Mouse (Mus musculus): ENCODE measurements at regions not wholly inside any gene's neighbourhood (a gene's known extent, or its start where the extent isn't known, plus 50 kb on each side); places are given as distances from the start of the nearest gene placed in this dataset.
"Not testable (repeated sequence)": the region's sequence is repeated elsewhere in the genome, so short reads cannot be mapped to it uniquely, and the experiment has no call there.

DNA sequence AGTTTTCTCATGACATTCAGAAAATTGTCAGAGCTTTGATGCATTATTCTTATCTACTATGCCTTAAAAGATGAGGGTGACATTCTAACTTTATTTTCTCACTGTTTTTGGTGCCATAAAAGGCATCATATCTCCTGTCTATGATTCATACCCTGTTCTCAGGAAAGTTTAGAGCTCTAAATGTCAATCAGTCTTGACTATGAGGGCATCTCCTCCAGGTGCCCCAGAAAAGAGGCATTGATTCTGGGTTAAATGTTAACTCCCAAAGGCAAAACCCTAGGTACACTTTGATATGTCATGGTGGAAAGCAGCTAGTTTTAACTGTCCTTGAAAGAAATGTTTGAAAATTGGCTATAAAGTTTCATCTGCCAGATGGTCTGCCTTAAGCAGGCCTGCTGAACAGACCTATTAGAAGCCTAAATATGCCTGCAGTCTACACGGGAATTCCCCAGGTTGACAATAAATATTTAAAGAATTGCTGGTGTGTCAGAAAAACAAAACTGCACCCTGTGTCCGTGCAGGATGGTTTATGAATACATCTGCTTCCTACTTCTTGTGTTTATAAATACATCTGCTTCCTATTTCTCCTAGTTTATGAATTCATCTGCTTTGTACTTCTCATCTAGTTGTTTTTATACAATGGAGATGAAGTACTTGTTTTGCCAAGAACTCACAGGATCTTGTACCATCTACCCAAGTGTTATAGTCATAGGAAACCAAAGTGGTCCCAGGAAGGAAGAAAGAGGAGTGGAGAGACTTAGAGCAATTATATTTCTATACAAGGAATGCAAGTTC, 172.3 kb downstream of the Snca start:
- H3K4me2 ChIP-seq (ENCODE audit: low read depth, low read length), result no peak overlapping the region
- no peaks in the 10 kb centered on the region for H3K36me3 ChIP-seq (ENCODE audit: control insufficient read depth, insufficient read depth, low read length)
- H3K4me1 ChIP-seq (ENCODE audit: control insufficient read depth, insufficient read depth, low read length), result no peaks in the 10 kb centered on the region
- ATAC-seq (ENCODE audit: low read depth), result no peak
- H3K9ac ChIP-seq (replicated peaks; ENCODE audit: low read depth, low read length), result no peak overlapping the region
- no peaks in the 10 kb centered on the region for H3K9me3 ChIP-seq (ENCODE audit: control insufficient read depth, low read length)
- H3K27ac ChIP-seq (ENCODE audit: low read depth, low read length), result no peak overlapping the region
- no peak overlapping the region for H3K4me3 ChIP-seq (ENCODE audit: low read depth, low read length)
- WGBS, result 59% methylated on average over 2 of the region's 2 CpGs
- H3K27me3 ChIP-seq (ENCODE audit: control insufficient read depth, insufficient read depth, low read length), result no peaks in the 10 kb centered on the region

DNA sequence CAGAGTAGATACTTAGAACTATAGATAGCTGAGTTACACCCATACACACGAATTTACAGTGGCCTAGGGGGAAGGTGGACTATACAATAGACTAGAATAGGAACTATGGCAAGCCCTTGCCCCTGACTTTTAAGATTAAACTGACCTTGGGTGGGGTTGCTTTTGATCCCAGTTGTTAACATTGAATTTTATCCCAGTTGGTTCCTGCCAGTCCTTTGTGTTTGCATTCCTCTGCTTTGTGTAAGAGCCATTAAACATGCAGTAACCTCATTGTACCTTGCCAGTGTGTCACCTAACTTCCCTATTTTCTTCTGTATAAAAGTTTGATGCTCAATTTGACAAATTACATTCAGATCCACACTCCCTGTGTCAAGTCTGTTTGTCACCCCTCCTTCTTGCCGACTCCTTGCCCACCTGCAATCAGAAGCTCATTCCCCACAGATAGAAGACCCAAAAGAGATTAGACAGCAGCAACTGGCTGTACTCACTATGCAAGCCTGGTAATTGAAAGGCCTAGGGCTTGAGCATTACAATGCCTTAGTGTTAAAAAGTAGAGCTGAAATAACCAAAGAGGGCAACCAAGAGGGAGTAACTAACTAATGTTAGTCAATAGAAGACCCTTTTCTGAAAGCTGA, 182.6 kb downstream of the Snca start:
- not testable (repeated sequence) for H3K27ac ChIP-seq (ENCODE audit: low read depth, low read length); H3K9me3 ChIP-seq (ENCODE audit: control insufficient read depth, low read length); ATAC-seq (ENCODE audit: low read depth); H3K27me3 ChIP-seq (ENCODE audit: control insufficient read depth, insufficient read depth, low read length); H3K36me3 ChIP-seq (ENCODE audit: control insufficient read depth, insufficient read depth, low read length); H3K4me2 ChIP-seq (ENCODE audit: low read depth, low read length); H3K4me1 ChIP-seq (ENCODE audit: control insufficient read depth, insufficient read depth, low read length); H3K9ac ChIP-seq (replicated peaks; ENCODE audit: low read depth, low read length); H3K4me3 ChIP-seq (ENCODE audit: low read depth, low read length)
- WGBS, result 48% methylated on average over 2 of the region's 2 CpGs

- WGBS, result 57% methylated on average over 2 of the region's 2 CpGs
Observed at GRCm38 (mm10) chr6:60642251-60642650, 187.4 kb downstream of the Snca start.

GRCm38 (mm10) chr6:60616313-60616712, 213.3 kb downstream of the Snca start:
- Histone ChIP-seq H3K9ac (replicated peaks; ENCODE audit: low read depth, low read length) (no peak overlapping the region), H3K36me3 (ENCODE audit: control insufficient read depth, insufficient read depth, low read length) (no peaks in the 10 kb centered on the region), H3K4me1 (ENCODE audit: control insufficient read depth, insufficient read depth, low read length) (no peaks in the 10 kb centered on the region), H3K4me3 (ENCODE audit: low read depth, low read length) (no peak overlapping the region), H3K27me3 (ENCODE audit: control insufficient read depth, insufficient read depth, low read length) (no peaks in the 10 kb centered on the region), H3K27ac (ENCODE audit: low read depth, low read length) (no peak overlapping the region), H3K9me3 (ENCODE audit: control insufficient read depth, low read length) (no peaks in the 10 kb centered on the region), H3K4me2 (ENCODE audit: low read depth, low read length) (no peak overlapping the region)
- ATAC-seq (ENCODE audit: low read depth), result no peak

More at GRCm38 (mm10) chr6:60642251-60642650, 187.4 kb downstream of the Snca start:
- no peaks in the 10 kb centered on the region for H3K4me1 ChIP-seq (ENCODE audit: control insufficient read depth, insufficient read depth, low read length)
- H3K36me3 ChIP-seq (ENCODE audit: control insufficient read depth, insufficient read depth, low read length), result no peaks in the 10 kb centered on the region
- no peaks in the 10 kb centered on the region for H3K27me3 ChIP-seq (ENCODE audit: control insufficient read depth, insufficient read depth, low read length)
- H3K4me2 ChIP-seq (ENCODE audit: low read depth, low read length), result no peak overlapping the region
- H3K27ac ChIP-seq (ENCODE audit: low read depth, low read length), result no peak overlapping the region
- no peaks in the 10 kb centered on the region for H3K9me3 ChIP-seq (ENCODE audit: control insufficient read depth, low read length)
- H3K4me3 ChIP-seq (ENCODE audit: low read depth, low read length), result no peak overlapping the region
- no peak for ATAC-seq (ENCODE audit: low read depth)
- no peak overlapping the region for H3K9ac ChIP-seq (replicated peaks; ENCODE audit: low read depth, low read length)

DNA sequence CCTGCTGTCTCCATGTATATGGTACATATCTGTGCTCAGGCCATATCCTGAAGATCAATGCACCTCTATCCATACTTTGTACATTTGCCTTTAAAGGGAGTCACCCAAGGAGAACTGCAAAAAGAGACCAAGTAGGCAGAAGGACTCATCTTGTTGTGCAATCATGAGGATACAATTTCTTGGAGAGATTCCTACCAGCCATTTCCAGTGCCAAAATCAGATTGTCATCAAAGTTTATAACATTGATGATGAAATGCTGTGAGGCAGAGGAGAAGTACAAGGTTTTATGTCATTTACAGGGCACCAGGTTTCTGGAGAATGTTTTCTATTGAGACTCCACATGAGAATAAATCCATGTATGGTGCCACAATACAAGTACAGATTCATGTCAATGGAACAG, 229.5 kb downstream of the Snca start:
- Histone ChIP-seq H3K27ac (ENCODE audit: low read depth, low read length) (no peak overlapping the region), H3K4me3 (ENCODE audit: low read depth, low read length) (no peak overlapping the region), H3K4me1 (ENCODE audit: control insufficient read depth, insufficient read depth, low read length) (no peaks in the 10 kb centered on the region), H3K9me3 (ENCODE audit: control insufficient read depth, low read length) (no peaks in the 10 kb centered on the region), H3K27me3 (ENCODE audit: control insufficient read depth, insufficient read depth, low read length) (no peaks in the 10 kb centered on the region), H3K36me3 (ENCODE audit: control insufficient read depth, insufficient read depth, low read length) (no peaks in the 10 kb centered on the region), H3K4me2 (ENCODE audit: low read depth, low read length) (no peak overlapping the region), H3K9ac (replicated peaks; ENCODE audit: low read depth, low read length) (no peak overlapping the region)
- no peak for ATAC-seq (ENCODE audit: low read depth)

DNA sequence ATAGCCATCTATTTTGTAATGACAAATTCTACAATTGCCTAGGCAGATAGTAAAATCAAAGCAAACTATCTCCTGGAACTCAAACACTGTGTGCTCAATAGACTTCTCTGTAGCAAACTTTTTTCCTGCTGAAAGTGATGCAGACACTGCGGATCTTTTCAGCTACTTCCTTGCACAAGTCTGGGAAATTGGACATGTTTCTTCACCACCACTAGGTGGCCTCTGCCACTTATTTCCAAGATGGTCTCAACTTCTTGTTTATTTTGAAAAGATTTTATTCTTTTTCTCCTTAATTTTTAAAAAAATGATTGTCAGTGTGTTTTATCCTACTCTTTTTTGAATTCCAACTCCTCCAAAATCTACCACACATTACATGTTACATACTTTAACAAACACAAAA, 265.4 kb downstream of the Snca start:
- no peak for ATAC-seq (ENCODE audit: low read depth)
- no peaks in the 10 kb centered on the region for H3K4me1 ChIP-seq (ENCODE audit: control insufficient read depth, insufficient read depth, low read length)
- no peaks in the 10 kb centered on the region for H3K27me3 ChIP-seq (ENCODE audit: control insufficient read depth, insufficient read depth, low read length)
- WGBS, result 73% methylated on average over 1 of the region's 1 CpGs
- no peaks in the 10 kb centered on the region for H3K9me3 ChIP-seq (ENCODE audit: control insufficient read depth, low read length)
- no peaks in the 10 kb centered on the region for H3K36me3 ChIP-seq (ENCODE audit: control insufficient read depth, insufficient read depth, low read length)
- H3K9ac ChIP-seq (replicated peaks; ENCODE audit: low read depth, low read length), result no peak overlapping the region
- no peak overlapping the region for H3K4me2 ChIP-seq (ENCODE audit: low read depth, low read length)
- no peak overlapping the region for H3K4me3 ChIP-seq (ENCODE audit: low read depth, low read length)
- no peak overlapping the region for H3K27ac ChIP-seq (ENCODE audit: low read depth, low read length)

- WGBS, result 49% methylated on average over 9 of the region's 9 CpGs
- Histone ChIP-seq H3K36me3 (ENCODE audit: control insufficient read depth, insufficient read depth, low read length) (no peaks in the 10 kb centered on the region), H3K4me1 (ENCODE audit: control insufficient read depth, insufficient read depth, low read length) (no peaks in the 10 kb centered on the region), H3K27ac (ENCODE audit: low read depth, low read length) (no peak overlapping the region), H3K4me3 (ENCODE audit: low read depth, low read length) (no peak overlapping the region), H3K9ac (replicated peaks; ENCODE audit: low read depth, low read length) (no peak overlapping the region), H3K27me3 (ENCODE audit: control insufficient read depth, insufficient read depth, low read length) (no peaks in the 10 kb centered on the region), H3K9me3 (ENCODE audit: control insufficient read depth, low read length) (no peaks in the 10 kb centered on the region), H3K4me2 (ENCODE audit: low read depth, low read length) (no peak overlapping the region)
- peak; percentile 72 for ATAC-seq (ENCODE audit: low read depth)
Observed at GRCm38 (mm10) chr6:60555590-60556235, 273.9 kb downstream of the Snca start.

Data from neural tube, embryonic 14.5 days (tissue).